Mouse (Mus musculus): ENCODE data around the gene Rnpep.
"Not testable (repeated sequence)": the region's sequence is repeated elsewhere in the genome, so short reads cannot be mapped to it uniquely, and the experiment has no call there.

Rnpep gene

DNA sequence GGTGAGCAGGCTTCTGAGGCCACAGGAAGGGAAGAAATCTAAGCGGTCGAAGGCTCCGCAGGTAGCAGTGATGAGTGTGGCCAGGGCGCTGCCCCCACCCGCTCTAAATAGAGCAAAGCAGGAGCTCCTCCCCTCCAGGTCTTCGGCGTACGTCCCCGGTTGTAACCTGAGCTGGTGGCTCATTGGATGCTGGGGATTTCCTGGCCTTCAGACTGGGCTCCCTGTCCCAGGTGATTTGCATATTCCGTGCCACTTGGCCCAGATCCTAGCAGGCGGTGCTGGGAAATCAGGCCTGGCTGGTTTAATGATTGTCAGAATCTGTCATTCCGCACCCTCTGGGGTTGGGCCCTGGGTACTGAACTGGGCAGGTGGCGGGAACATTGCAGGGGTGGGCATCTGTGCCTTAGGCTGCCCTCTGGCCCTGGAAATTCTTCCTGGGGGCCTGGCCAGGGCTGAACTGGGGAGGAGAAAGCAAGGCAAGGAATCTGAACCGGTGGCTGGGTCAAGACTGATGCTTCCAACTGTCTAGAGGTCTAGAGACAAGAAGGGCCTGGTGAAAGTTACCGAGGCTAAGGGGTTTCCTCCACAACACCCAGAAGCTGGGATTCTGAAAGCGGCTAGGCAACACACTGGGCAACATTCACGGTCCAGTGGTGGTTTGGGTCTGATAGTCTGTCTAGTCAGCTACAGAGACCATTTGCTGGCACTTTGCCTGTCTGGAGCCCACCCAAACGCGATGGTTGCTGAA is 25.3 kb downstream of the Rnpep start, which contains the start of gene Elf3:
Gene Elf3 (minus strand): TSS at position 189 of the 748 bp plus-strand sequence.
- DNase-seq (ENCODE audit: low read depth, low spot score) = peak; percentile 90

DNA sequence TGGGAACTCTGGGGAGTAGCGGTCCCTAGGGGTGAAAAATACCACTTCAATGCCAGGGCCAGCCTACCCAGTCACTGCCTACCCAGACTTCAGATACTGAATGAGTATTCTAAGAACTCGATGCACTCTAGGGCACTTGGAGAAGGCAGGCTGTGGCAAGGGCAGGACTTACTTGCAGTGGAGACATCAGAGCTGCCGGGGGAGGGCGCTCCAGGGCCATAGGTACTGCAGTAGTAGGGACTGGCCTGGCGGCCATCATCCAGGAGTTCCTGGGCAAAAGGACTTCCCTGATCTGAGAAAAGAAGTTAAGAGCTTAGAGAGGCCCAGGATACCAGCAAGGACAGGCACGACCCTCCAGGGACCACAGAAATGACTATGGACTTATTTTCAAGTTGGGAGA is 27.6 kb downstream of the Rnpep start:
- DNase-seq (ENCODE audit: low read depth, low spot score) = peak; percentile 60

DNA sequence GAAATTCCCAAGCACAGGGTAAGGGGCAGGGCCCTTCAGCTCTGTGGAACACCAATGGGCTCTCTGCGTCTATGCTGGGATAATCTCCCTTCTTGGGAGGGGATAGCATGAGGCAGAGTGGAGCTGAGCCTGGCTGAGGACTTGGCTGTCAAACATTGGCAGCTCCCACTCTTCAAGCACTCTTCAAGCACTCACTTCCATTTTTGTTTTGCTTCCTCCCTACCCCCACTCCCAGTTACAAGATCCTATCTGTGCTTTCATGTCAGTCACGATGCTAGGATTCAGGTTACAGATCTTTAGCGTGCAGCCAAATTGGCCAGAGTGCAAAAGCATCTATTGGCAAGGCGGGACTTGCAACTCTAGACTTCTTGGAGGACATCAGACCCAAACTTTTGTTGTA is 31.0 kb downstream of the Rnpep start:
- no peak for DNase-seq (ENCODE audit: low read depth, low spot score)

DNA sequence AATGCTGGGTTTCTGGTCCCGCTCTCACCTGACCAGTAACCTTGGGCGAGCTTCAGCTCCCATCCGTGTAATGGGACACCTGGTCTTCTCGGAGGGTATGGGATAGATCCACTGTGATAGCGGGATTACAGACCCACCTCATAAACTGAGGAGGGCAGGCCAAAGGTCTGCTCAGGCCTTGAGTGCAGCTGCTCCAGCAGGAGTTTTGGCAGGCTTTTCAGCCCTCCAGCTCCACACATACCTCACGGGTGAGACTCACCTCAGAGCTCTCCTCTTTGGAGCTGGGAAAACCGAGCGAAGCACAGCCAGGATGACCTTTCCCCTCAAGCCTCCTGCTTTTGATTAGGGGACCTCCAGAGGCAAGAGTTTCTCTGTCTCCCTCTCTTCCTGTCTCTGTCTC is 32.5 kb downstream of the Rnpep start:
- no peak for DNase-seq (ENCODE audit: low read depth, low spot score)

DNA sequence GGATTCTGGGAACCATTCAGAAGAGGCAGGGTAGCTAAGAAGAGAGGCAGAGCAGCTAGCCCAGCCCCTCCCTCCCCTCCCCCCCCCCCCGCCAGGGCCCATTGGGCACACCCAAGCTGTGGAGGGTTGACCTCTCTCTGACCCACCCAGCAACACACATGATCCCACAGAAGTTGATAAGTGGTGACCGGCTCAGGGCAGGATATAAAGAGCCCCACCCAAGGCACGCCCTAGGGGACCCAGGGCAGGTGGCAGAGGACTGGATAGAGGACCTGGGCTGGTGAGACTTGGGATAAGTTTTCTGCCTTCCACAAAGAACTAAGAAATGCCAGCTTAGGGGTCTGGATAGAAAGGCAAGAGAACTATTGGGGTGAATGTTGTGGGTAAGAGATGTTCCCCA is 33.2 kb downstream of the Rnpep start:
- peak; percentile 82 for DNase-seq (ENCODE audit: low read depth, low spot score)

DNA sequence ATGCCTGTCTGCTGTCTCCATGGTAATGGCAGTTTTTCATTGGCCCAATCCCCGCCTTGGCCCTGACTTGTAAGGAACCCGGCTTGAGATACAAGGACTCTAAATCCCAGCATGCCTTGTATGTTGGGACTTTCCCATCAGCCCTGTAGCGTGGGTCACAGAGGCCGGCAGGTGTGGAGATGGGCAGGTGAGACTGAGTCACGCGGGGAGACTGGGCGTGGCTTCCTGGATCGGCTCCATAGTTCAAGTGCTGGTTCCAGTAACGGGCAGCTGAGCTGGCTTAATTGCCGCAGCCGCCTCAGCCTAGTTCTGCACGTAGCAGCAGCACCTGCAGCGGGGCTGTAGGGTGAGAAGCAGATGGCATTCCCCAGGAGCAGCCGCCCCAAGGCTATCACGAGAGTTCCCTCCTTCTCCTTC is 35.4 kb downstream of the Rnpep start:
- DNase-seq (ENCODE audit: low read depth, low spot score) = peak; percentile 96

DNA sequence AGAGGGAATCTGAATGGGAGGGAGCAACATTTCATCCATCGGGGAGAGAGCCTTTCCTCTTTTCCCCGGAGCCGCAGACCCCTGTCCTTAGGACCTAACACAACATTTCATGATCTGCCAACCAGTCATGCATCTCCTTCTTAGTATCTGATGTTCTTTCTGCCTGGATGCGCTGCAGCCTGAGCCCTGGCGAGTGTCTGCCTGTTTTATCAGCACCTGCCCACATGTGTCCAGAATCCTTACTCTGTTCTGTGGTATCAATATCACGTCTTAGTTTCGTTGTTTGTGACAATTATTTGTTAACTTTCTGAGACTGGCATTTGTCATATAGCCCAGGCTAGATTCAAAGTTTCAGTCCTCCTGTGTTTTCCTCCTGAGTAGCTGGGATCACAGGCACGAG is 39.9 kb downstream of the Rnpep start:
- DNase-seq (ENCODE audit: low read depth, low spot score) = no peak

DNA sequence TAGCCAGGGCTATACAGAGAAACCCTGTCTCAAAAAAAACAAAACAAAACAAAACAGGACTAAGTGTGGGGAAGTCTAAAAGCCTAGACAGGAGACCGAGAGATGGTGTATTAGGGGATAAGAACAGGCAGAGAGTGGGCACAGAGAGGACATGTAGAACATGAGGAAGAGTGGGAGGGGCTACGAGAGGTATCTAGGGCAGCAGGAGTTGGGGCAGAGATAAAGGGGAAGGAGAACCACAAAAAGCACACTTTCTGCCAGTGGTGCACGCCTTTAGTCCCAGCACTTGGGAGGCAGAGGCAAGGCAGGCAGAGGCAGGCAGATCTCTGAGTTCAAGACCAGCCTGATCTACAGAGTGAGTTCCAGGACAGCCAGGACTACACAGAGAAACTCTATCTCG is 43.7 kb downstream of the Rnpep start:
- DNase-seq (ENCODE audit: low read depth, low spot score) = peak; percentile 42

DNA sequence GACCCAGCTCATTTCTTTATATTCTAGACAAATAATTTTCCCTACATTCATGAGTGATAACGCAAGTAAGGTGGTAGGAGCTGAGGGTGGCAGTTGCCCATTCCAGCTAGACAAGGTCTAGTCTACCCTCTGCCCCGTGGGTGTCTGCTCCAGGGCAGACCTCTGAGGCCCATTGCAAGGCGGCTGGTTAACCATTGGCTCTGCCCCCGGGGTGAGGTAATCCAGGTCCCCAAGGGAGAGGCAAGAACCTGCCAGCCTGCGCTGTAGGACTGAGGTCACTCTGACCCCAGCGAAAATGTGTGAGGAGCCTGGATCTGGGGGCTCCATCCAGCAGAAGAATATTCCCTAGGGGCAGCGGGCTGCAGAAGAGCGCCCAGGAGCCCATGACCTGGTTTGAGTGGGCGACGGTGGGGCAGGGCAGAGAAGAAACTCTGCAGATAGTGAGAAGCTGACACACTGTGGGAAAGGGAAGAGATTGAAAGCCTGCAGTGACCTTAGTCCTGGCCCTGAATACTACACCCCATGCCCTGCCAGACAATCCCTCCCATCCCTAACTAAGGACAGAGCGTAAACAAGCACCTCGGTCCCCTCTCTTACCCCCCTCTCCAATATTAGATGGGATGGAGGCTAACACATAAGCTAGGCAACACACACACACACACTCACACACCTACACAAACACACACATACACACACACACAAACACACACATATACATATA is 46.6 kb downstream of the Rnpep start:
- no peak for DNase-seq (ENCODE audit: low read depth, low spot score)

DNA sequence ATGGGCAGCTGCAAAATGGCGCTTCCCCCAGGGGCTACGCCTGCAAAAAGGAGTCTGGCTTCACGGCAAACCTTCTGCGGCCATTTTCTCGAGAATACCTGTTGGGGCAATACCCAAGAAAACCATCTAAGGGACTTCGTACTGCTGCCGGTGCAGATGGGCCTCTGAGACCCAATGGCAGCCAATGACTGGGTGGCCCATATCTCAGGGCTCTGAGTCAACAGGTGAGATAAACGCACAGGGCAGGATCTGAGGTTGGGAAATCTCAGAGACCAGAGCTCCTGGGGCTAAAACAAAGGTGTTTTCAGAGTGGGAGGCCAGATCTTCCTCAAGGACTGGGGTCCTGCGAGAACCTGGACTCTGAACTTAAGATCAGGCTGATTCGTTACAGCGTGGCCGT is 49.1 kb downstream of the Rnpep start:
- no peak for DNase-seq (ENCODE audit: low read depth, low spot score)

DNA sequence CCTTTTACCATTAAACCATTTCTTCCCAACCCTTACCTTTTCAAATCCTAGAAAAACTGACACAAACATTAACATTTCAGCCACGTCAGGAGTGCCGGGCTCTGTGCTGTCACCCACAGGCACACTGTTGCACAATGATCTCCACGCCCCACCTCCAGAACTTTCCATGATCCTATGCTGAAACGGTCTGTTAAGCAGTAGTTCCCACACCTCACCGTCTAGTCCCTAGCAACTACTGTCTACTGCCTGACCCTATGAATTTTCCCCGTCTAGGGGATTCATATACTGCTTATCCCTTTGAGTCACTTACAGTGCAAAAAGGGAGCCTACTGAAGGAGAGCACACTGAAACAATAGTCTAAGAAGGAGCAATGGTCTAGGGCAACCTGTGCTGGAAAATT is 49.9 kb downstream of the Rnpep start:
- no peak for DNase-seq (ENCODE audit: low read depth, low spot score)

DNA sequence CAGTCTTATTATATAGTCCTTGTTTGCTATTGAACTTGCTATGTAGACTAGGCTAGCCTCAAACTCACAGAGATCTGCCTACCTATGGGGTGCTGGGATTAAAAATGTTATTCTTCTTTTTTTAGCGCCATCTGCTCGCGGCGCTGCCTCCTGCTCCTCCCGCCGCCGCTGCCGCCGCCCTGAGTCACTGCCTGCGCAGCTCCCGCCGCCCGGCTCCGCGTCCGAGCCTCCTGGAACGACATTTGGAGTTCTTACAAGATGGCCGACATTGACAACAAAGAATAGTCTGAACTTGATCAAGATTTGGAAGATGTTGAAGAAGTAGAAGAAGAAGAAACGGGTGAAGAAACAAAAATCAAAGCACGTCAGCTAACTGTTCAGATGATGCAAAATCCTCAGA is 52.0 kb downstream of the Rnpep start:
- DNase-seq (ENCODE audit: low read depth, low spot score) = not testable (repeated sequence)

DNA sequence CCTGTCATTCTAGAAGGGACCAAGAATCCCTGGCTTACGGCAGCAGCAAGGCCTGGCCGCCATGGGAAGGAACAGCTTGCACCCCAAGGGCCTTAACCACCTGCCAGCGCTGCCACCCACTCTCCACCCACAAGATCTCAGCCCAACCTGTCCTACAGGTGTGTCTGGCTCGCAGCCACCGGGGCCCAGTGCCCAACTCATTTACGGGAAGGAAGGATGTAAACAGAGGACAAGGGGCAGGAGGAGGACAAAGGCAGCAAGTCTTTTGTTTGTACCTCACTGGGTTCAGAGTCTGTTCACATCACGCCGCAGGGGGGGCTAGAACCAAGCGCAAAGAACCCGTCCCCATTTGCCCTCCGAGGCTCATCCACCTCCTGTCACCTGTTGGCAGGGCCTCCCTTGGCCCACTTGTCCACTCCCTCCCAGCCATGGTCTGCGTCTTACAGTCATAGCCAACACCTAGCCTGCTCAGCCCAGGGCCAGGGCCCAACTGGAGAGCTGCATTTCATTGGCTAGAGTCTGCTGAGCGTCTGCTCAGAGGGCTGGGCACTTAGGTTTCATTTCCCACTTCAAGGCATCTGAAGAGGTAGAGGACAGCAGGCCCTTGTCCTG is 56.4 kb downstream of the Rnpep start:
- DNase-seq (ENCODE audit: low read depth, low spot score) = no peak

DNA sequence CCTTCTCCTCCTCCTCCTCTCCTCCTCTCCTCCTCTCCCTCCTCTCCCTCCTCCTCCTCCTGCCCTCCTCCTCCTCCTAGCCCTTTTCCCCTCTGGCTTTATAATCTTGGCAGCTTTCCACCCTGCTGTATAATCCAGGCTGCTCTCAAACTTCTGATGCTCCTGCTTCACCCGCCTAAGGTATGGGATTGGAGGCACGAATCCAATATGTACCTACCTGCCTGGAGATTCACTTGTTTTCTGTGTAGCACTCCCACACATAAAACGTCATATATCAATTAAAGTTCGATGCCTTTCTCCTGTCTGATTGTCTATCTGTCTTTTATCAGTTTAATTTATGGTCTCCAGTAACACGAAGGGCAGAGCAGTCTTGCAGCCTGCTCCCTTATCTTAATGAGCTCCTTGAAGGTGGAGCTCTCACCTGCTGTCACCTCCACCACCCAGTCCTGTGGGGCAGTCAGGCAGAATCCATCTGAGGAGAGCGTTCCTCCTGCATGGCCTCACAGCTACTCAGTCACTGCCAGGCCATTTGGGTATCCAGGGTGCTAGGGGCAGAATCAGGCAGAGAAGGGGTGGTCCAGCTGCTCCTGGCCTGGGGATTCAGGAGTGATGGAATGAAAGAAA is 58.8 kb downstream of the Rnpep start:
- no peak for DNase-seq (ENCODE audit: low read depth, low spot score)

DNA sequence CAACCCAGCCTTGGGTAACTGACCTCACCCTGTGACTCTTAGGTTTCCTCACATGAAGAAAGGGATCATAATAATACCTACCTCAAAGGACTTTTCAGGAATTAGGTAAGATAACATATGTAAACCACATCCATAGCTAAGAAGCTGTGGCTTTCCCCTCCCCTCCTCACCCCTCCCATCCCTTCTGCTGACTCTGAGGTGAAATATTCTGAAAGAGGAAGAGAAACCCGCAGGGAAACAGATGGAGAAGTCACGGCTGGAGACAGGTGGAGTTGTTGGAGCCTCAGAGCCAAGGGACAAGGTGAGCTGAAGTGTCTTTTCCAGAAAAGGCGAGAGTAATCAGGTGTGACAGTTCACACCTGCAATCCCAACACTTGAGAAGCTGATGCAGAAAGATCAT is 59.7 kb downstream of the Rnpep start:
- DNase-seq (ENCODE audit: low read depth, low spot score) = no peak

DNA sequence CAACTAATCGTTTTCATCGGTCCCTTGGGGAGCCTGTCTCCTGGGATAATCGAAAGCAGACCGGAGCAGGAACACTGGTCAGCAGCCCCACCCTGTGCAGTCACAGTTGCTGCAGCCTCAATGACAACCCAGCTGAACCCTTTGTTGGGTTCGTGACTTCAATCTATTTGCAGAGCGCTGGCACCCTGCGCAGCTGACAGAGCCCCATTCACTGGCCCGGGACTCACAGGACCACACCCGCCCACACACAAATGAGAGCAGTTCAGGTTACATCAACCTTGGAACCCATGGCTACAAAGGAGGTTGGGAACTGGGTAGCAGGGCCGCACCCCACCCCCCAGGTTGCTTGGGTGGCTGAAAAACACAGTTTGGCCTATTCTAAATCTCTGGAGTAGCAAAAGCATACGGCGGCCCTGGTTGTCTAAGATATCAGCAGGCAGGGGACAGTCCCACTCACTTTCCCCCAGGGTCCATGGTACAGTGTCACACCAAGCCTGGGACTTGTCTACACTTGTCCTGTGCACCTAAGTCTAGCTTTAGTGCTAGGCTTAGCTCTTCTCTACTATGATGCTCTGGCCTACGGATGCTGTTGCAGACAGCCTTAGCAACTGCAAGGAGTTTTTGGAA is 66.2 kb downstream of the Rnpep start:
- peak; percentile 98 for DNase-seq (ENCODE audit: low read depth, low spot score)

DNA sequence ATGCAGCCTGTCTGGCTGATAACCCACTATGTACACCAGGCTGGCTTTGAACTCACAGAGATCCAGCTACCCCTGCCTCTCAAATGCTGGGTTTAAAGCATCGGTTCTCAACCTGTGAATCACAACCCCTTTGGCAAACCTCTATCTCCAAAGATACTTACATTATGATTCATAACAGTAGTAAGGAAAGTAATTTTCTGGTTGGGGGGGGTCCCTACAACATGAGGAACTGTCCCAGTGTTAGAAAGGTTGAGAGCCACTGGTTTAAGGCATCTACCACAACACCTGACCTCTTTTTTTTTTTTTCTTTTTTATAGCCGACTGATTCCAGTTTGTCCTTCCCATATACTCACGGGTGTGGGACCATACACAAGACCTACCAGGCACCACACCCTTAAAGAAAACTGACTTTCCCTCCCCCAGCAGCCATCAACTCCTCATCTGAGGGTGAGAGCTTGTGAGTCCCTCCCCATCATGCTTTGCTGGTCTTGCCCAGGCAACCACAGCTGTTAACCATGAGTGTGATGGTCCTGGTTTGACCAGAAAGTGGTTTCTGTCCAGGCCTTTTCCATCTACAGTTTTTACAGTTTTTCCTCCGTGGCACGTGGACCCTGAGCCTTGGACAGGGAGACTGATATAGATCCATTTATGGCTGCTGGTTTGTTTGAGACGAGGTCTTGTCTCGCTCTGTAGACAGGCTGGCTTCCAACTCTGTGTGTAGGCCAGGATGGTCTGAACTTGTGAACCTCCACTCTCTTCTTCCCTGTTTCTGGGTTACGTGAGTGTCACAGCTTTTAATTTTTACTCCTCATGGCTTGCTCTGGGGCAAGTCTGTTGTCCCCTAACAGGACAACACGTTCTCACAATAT is 69.9 kb downstream of the Rnpep start:
- peak; percentile 58 for DNase-seq (ENCODE audit: low read depth, low spot score)

Data from ES-CJ7 (cell line).